Mouse (Mus musculus) cerebellum, postnatal 25 days (tissue): ENCODE results near the gene Gm20518.

Experiments used
- DNase-seq, 2 experiments: peaks; one replicate each; pipeline ENCODE4 v3.0.0; 2021; ENCODE audit warnings: mixed read lengths in 2 of 2

The Gm20518 gene

DNA sequence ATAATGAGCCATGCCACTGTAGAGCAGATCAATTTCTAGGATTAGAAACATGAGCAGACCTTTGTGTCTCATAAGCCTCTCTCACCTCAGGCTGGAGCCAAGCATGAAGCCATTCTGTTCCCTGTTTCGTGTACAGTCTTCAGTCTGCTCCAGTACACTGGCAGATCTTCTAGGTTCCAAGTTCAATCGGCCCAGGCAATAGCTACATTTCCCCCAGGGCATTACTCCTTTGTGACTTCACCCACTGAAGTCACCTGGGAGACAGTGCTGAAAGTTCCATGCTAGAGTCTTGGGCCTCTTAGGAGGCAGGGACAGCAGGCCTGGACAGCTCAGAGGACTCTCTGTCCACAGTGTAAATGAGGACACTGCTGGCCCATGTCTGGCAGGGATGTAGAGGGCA, 2.5 kb upstream of the Gm20518 start, which contains the start of gene Tssk1:
Tssk1 (plus strand) TSS at position 301 of the 400 bp plus-strand sequence.
- DNase-seq: no peak

DNA sequence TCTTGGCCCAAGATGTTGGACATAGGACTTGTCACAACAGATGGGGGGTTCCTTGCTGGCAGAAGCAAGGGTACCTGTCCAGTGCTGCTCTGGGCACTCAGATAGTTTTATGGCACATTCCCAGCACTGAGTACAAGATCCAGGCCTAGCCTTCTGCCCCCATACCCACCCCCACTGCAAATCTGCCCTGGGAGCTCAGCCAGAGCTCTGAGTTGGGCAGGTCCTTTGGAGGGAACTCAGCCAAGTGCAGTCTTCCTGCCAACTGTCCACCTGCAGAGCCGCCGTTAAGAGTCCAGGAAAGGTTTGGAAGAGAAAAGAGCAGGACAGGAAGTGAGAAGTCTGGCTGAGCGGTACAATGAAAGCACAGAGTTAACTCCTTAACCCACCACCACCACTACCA, 1.1 kb upstream of the Gm20518 start:
- peak; percentile 93 to 94 for DNase-seq

DNA sequence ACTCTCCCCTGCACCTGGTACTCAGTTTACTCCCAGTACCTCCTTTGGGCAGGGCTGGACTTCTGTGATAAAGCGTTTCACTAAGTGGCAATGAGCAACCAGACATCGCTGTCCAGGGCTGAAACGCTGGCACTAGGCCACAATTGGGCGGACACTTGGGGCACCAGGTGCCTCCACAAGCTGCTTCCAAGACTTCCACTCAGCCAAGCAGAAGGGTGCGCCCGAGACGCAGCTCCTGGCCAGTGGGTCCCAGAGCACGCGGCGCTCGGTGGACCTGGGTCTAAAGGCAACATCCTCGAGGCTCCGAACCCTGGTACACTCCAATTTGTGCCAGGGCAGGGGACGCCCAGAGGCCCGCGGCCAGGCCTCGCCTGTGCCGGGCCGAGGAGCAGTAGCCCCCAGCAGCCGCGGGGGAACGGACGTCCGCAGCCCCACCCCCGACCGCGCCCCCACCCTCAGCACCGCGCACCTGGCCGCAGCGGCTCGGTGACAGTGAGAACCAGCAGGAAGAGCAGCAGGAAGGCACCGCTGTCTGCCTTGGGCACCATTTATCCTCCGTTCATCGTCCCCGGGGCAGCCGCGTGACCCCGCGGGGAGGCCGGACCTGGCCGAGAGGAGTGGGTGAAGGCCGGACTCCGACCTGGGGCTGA, 429 bp downstream of the Gm20518 start:
- peak; percentile 93 to 97 for DNase-seq

DNA sequence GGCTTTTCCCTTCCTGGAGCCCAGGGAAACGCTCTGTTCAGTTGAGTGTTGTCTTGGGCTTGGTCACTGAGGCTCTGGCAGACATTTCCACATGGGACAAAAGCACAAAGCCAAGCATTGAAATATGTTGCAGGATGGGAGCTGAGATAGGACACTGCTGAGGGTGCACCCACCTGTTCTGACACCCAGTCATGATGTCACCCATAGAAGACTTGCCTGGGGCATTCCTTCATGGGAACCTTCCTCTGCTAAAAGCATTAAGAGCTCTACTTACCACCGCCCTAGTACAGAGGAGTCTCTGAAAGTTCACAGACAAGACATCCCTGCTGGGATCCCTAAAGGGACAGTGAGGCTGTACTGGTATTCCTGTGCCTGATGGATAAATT, 1.1 kb downstream of the Gm20518 start:
- peak in 1 of 2 experiments; percentile 41 for DNase-seq

DNA sequence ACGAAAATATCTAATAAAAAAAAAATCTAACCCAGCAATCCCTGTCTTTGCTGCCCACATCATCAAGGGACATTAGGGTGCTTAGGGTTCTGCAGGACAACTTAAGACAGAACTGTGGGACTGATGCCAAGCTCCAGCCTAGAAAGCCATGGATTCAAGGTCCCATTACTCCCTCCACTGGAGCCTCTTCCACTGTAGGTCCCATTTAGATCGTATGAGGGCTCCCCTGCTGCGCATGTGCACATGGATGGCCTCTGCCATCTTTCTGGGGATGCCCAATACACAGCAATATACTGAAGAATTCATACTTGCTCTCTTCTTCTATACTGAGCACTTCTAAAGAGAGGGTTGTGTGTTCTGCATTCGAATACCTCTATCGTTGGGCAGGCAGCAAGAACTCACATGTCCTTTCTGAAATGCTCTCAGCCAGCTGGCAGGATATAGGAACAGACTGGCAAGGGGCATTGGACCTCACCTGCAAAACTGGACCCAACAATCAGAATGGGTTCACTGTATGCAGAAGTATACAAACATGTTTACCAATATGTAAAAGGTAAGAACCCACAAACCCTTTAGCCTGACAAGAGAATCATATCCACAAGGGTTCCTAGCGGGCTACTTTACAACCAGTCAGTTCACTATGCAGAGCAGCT, 1.7 kb downstream of the Gm20518 start:
- DNase-seq: peak; percentile 51 to 52

DNA sequence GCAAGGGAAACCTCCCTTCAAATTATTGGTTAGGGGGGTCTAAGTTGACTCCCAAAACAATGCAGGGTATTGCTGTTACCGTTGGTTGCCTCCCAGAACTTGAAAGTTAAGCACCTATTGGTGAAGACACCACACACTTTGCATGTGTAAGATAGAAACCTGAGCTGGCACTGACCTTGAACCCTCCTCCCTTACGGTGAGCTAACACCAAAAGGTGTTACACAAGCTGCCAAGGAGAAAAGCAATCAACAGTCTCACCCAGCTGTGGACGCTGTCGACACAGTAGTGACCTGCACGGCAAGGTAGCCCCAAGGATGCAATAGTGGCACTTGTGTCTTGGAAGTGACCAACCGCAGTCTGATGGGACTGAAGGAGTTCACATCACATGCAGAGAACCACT, 7.4 kb downstream of the Gm20518 start:
- DNase-seq: no peak

DNA sequence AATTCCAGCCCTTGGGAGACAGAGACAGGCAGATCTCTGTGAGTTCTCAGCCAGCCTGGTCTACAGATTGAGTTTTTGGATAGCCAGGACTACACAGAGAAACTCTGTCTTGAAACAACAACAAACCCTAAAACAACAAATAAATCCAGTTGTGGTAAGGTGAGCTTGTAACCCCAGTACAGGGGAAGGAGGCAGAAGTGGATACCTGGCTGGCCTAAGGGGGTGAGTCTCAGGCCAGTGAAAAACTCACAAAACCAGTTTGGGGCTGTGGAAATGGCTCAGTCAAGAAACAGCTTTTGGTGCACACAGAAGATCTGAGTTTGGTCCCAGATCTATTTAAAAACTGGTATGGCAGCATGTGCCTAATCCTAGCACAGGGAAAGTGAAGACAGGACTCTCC, 9.3 kb downstream of the Gm20518 start:
- no peak for DNase-seq

DNA sequence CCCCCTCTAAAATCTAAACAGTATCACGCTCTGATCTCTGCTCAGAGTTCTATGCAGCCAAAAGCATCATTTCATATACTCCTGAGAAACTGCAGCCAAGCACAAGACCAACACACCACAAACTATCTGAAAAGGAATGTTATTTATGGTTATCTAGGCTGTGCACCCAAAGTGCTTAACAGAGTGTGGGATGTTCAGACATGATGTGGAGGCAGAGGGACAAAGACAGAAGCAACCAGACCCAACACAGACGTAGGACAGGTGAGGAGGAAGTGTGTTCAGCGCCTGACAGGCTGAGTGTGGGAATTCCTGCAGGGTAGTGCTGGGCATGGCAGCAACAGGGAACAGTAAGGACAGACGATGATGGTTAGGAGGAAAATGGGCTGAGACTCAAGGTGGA, 11.9 kb downstream of the Gm20518 start:
- no peak for DNase-seq

DNA sequence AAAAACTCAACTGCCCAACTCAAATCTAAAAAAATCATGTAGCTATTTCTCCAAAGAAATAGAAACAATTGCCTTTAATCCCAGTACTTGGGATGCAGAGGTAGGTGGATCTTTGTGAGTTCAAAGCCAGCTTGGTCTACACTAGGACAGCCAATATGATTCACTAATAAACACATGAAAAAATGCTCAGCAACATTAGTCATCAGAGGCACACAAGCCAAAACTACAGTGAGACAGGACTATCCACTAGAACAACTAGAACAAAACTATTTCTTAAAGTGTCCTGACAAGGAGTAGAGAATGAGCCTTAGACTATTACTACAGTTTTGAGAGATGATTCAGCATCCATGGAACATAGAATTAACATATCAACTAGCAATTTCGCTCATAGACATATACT, 15.4 kb downstream of the Gm20518 start:
- no peak for DNase-seq

DNA sequence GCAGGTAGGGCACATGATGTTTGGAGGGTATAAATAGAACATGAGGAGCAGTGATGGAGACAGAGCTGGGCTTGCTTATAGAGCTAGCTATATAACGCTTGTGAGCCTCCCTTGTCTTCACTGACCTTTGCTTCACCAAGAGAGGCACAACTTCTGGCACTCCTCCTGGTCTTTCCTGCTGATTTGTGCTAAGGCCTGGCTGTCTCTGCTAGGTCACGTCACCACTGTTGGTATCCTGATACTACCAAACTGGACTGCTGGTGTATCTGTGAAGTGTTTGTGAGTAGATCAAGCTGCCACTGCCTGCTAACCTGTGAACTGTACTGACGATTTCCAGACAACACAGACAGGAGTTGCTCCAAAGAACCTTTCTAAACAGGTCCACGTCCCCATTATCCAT, 16.3 kb downstream of the Gm20518 start:
- DNase-seq: peak in 1 of 2 experiments; percentile 52

DNA sequence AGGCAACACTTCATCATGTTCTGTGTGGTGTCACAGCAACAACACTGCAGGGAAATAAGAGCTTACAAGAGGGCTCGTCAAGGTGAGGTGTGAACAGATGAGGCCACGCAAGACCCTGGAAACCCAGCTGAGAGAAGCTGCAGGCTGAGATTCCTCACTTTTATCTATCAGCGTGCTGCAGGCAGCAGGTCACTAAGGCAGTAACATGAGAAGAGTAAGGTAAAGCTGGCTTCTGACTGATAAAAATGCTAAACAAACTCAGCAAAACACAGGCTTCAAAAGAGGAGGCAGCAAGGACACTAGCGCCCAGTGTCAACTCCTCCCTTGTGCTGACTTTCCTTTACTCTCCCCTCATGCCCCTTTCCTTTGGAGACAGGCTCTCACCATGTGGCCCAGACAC, 18.5 kb downstream of the Gm20518 start:
- DNase-seq: no peak

DNA sequence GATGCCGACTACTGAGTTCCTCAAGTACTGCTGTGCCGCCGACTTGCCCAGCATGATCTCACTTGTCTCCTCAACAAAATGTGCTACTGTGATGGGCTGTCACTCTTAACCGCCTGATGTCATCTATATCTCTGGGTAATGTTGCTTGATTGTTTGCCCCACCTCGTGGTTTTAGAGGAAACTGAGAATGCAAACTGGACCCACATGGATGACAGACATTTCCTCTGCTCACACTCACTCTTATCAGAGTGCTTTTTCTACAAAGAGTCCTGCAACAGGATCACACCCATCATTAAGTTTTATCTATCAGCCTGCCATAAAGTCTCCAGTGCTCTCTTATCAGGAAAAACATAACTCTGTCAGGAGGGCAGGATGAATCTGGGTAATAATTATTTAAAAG, 20.2 kb downstream of the Gm20518 start:
- no peak for DNase-seq

DNA sequence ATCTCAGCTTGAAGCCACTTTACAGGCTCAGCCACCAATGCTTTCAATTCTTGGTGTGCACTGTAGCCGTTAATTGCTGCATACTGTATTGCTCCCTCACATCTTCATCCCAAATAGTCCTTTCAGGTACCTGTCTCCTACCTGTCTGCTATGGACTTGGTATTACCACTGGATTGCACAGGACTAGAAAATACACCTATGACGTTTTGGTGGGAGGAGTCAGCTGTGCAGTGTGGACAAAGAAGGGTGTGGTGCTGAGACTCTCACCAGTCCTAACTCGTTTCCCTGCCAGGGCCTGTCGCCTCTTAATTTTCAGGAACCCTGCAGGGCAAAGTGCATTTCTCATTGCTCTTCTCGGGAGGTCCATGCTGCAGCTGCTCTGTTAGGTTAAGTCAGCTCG, 25.7 kb downstream of the Gm20518 start:
- DNase-seq: peak in 1 of 2 experiments; percentile 35

DNA sequence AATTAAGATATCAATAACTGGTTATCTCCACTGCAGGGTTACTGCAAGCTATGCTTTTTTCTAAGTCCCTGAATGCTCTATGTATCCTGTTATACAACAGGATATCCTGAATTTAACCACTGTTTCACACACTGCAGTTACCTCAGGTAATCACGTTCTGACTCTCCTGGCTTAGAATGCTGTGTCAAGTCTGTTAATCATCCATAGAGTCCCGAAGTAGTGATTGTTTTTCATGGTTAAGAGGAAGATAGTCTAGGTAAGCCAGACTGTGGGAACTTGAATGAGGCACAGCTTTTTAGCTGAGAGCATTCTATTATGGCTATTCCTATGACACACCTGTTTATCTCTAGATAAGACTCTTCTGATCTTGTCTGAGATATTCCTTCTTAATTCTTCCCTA, 26.2 kb downstream of the Gm20518 start:
- no peak for DNase-seq

DNA sequence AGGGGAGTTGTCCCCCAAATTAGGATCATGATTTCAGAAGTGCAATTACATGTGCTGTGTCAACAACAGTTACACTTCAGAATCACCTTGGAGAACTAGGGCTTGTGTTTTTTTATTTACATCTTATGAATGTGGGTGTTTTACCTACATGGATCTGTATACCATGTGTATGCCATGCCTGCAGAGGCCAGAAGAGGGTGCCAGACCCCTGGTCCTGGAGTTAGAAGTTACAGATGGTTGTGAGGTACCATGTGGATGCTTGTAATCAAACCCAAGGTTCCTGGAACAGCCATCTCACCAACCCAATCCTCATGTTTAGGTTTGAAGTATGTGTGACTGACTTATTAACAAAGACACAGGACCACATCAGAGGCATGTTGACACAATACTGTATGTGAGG, 32.9 kb downstream of the Gm20518 start:
- peak; percentile 57 to 69 for DNase-seq

DNA sequence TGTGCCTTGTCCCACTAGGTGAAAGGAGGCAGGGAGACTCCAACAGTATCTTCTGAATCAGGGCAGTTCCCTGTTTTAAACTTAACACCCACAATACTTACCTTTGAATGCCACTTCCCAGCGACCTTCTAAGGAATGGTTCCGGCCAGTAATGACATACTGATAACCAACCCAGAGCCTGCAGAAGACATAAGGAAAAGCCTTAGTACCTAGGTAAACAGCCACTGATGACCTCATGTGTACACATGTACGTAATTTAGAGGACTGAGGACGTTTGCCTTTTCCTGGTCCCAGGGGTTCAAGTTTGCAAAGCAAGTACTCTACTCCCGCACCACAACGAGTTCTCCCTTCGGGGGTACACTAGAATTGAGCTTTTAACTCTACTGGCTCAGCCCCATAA, 34.3 kb downstream of the Gm20518 start:
- DNase-seq: no peak

DNA sequence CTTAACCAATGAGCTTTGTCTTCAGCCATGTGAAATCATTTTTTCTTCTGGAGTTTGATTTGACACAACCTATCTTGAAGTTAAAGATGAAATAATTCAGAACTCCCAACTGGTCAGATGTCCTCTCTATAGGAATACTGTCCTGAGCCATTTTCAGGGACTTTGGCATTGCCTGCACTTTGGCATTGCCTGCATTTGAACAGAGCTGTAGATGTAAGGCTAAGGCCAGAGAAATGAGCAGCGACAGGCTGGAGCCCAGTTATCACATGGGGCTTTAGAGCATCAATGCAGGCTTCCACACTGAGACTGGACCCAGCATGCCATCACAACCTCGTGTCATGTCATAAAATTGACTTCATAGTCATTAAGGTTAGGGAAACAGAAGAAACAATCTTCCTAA, 38.2 kb downstream of the Gm20518 start:
- DNase-seq: peak in 1 of 2 experiments; percentile 22

DNA sequence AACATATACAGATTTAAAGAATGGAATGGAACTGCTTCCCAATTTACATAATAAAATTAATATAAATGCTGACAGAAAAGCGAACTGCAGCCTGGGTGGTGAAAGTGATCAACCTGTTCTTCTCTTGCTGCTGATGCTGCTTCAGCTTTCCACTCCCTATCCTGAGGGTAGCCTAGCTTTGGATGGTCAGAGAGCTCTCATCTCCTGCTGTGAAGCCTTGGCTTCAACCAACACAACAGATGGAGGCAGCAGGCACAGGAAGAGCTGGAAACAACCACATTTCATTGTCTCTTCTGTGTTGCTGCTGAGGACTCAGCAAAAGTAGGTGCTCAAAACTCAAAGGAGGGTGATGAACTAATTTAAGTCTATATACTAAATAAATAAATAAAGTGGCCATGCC, 39.6 kb downstream of the Gm20518 start:
- peak; percentile 91 for DNase-seq

DNA sequence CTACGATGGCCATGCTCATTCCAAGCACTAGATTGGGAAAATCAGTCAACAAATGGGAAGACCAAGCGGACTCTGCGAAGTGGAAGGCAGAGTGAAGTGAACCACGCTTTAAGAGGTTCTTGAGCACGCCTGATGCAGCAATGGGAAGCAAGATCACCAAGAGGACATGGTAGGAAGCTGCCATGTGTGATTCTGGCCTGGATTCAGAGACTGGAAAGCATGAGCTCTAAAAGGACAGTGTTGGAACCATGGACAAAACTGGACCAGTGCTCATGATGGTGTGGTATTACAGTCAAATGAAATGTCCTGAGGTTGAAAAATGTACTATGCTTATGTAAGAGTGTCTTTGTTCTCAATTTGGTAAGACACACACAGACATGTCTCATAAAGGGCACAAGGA, 40.1 kb downstream of the Gm20518 start:
- DNase-seq: peak in 1 of 2 experiments; percentile 50

DNA sequence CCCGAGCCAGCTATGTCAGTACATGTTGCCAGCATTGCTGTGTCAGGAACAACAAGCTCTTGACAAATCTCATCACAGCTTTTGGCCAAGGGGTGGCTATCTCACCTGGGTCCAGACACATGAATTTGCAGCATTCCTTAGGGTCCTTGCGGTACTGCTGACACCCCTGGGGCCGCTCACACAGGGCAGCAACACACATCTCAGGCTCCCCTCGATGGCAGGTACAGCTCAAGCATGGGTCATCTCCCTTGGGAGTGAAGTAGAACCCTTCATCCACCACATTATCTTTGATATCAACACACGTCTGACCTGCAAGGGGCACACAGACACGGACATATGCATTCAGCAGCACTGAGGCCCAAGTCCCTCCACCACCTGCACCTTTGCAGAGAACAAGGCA, 42.0 kb downstream of the Gm20518 start:
- DNase-seq: peak in 1 of 2 experiments; percentile 23

DNA sequence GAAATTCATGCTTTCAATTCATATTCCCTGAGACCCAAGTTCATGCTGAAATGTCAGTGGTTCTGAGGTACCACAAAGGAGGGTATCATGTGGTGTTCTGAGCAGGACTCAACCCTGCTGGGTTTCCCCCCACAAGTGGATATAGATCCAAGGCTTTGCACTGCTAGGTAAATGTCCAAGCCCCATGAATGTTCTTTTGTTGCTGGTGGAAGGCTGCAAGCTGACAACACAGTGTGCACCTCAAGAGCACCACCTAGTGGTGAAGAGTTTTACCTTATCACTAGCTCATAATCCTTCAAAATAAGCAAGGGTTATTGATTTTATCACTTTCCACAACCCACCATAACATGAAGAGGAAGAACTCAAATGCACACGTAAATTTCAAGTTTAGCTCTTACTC, 42.5 kb downstream of the Gm20518 start:
- peak; percentile 63 to 78 for DNase-seq

DNA sequence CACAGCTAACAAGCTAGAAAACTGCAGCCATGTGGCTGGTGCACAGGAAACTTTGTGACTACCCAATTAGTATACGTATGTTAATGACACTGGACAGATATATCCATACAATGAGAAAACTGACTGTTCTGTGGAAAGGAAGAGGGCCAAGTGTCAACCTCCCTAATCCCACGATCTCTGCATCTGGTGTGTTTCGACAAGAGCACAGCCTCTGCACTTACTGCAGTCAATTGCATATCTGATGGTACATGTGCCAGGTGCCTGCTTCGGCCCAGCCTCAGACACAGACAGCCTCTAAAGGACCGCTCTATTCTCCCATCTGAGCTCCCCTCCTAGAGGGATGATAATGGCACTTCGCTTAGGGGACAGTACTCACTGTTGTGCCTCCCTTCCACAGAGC, 43.0 kb downstream of the Gm20518 start:
- no peak for DNase-seq

DNA sequence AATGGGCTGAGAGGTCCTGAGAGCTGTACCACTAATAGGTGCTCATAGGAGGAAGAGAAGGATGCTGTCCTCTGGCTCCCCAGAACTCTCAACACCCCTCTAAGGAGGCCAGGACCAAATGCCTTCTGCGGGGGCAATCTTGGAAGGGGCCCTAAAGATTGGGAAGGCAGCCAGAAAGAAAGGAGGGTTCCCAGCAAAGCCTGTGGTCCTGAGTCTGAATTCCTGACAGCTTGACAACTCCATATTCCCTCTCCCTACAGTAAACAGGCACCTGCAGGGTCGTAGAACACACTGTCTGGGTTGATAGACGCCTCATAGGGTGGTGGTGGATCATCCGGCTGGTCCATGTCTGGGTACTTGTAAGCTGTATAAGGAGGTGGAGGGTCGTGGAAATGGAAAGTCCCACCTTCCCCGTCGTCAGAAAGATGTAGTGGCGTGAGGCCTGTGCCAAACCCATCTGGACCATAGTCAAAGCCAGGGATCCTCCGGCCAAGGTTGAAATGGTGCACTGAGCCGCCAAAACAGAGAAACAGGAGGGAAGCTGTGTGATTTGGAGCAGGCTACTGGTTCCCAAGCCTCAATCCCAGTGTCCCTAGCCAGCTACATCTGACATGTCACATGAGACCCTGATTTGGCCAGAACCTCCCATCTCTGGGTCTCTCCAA, 47.6 kb downstream of the Gm20518 start:
- peak; percentile 71 to 73 for DNase-seq

DNA sequence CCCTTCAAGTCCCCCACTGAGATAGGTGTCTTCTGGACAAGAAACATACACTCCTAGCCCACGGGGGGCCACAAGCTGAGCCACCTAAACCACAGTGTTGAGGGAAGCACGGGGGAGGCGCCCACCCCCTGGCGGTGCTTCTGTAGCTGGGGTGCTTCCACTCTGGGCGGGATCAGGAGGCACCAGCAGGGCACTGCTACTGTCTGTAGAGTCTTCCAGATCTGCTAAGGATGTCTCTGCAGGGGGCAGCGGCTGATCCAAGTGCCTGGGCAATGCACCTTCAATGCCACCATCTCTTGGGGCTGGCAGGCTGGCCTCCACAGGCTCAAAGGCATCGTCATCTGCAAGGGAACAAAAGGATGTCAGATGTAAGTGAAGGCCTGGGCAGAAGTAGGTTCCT, 49.0 kb downstream of the Gm20518 start:
- DNase-seq: peak; percentile 63 to 72
